Mouse (Mus musculus): ENCODE measurements around the gene Paqr6. TPM values are rescaled to one million over a fixed set of nuclear protein-coding genes. Genes with fewer than 3 reads are reported as not detected.

Gene Paqr6
- total and polyA plus RNA-seq, 2 experiments: 0.56 TPM; not detected in 1

DNA sequence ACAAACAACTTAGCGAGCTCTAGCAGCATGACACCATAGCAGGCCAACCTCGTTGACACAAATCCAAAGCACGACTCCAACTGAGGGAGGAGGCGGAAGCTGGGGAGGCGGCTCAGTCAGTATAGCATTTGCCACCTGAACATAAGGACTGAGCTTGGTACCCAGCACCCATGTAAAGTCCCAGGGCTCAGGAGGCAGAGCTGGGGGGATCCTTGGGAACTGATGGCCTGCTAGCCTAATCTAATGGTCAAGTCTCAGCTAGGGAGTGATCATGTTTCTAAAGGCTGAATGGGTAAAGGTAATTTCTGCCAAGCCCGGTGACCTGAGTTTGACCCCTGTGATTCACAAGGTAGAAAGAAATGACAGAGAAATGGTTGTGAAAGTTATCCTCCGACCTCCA lies 43.1 kb downstream of the Paqr6 start:
- 45% methylated on average over 7 of the region's 7 CpGs for WGBS
- peaks cover 4% of the 10 kb centered on the region; the same call in 1 of the 2 replicates for H3K79me2 ChIP-seq (ENCODE audit: control insufficient read depth, insufficient read depth, low read length)
- H3K9ac ChIP-seq (ENCODE audit: low read depth, low read length): no peak overlapping the region
- DNase-seq (ENCODE audit: extremely low read depth, low read depth, low spot score): peak; percentile 46
- no peak overlapping the region for H3K27ac ChIP-seq (replicated peaks; ENCODE audit: insufficient read depth, low read depth, low read length)
- peaks cover 24% of the 10 kb centered on the region for H3K4me1 ChIP-seq (ENCODE audit: control insufficient read depth, insufficient read depth, low read length)
- H3K36me3 ChIP-seq (ENCODE audit: control insufficient read depth, insufficient read depth, low read length): peaks cover 2% of the 10 kb centered on the region; the same call in 1 of the 2 replicates
- TF ChIP-seq CTCF (IDR thresholded peaks at IDR 0.05; ENCODE audit: low read depth, low read length) (no peak), POLR2A (IDR thresholded peaks at IDR 0.05; ENCODE audit: extremely low read depth, insufficient read depth, low read length) (no peak)
- H3K4me3 ChIP-seq (ENCODE audit: insufficient read depth, low read depth, low read length): no peak overlapping the region
- no peaks in the 10 kb centered on the region for H3K27me3 ChIP-seq (ENCODE audit: control insufficient read depth, insufficient read depth, low read length)

- Histone ChIP-seq H3K36me3 (ENCODE audit: control insufficient read depth, insufficient read depth, low read length) (no peaks in the 10 kb centered on the region; the same call in 1 of the 2 replicates), H3K27ac (replicated peaks; ENCODE audit: insufficient read depth, low read depth, low read length) (peak overlapping the region; percentile 97), H3K27me3 (ENCODE audit: control insufficient read depth, insufficient read depth, low read length) (no peaks in the 10 kb centered on the region), H3K4me1 (ENCODE audit: control insufficient read depth, insufficient read depth, low read length) (peaks cover 28% of the 10 kb centered on the region), H3K4me3 (ENCODE audit: insufficient read depth, low read depth, low read length) (no peak overlapping the region), H3K79me2 (ENCODE audit: control insufficient read depth, insufficient read depth, low read length) (peaks cover 4% of the 10 kb centered on the region; the same call in 1 of the 2 replicates), H3K9ac (ENCODE audit: low read depth, low read length) (peak overlapping the region; percentile 97)
- TF ChIP-seq POLR2A (IDR thresholded peaks at IDR 0.05; ENCODE audit: extremely low read depth, insufficient read depth, low read length) (0 out of 2 replicates have a peak, but pooled peaks have one; percentile 14), CTCF (IDR thresholded peaks at IDR 0.05; ENCODE audit: low read depth, low read length) (no peak)
- peak; percentile 87 for DNase-seq (ENCODE audit: extremely low read depth, low read depth, low spot score)
- 14% methylated on average over 5 of the region's 5 CpGs for WGBS
These were observed 44.6 kb downstream of the Paqr6 start for GRCm38 (mm10) chr3:88408953-88409352.

DNA sequence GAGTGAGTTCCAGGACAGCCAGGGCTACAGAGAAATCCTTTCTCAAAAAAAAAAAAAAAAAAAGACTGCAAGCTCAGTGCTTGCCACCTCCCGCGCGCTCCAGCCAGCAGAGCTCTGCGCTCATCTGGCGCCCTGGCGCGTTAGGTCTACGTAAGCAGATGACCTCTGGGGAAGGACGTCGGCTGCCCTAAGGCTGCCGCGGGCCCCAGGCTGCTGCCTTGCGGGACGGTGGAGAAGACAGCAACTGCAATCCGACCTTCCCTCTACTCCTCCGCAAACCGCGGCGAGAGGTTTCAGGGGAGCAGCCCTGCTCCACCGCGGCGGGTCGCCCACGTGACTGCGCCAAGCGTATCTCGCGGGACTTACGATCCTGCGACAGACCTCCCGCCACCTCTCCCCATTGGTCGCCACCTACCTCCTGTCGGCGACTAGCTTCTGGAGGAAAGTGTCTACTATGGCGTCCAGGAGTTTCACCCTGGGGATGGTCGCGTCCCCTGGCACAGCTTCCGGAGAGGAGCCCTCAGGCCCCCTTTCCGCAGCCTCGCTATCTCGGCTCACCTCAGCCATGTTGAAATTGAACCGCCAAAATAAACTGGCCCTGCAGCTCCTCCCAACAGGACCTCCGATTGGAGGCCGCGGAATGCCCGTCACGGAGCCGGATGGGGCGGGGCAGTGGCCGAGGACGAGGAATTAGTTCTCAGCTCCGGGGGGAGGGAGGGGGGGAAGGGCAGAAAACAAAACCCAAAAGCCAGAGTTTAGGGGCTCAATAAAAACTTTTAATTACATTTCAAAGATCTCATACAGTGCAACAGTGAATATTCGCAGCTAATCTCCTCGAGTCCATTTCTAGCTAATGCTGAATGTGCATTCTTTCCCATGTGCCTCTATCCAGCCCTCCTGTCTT lies 45.6 kb downstream of the Paqr6 start, which contains the start of gene Pmf1:
Pmf1 (minus strand) TSS at position 591 of the 904 bp plus-strand sequence.
- H3K4me1 ChIP-seq (ENCODE audit: control insufficient read depth, insufficient read depth, low read length): peaks cover 33% of the 10 kb centered on the region
- peak within 1 kb of the TSS; percentile 97 for H3K27ac ChIP-seq (replicated peaks; ENCODE audit: insufficient read depth, low read depth, low read length)
- peak within 1 kb of the TSS; percentile 86 for H3K4me3 ChIP-seq (ENCODE audit: insufficient read depth, low read depth, low read length)
- peaks cover 2% of the 10 kb centered on the region; the same call in 1 of the 2 replicates for H3K79me2 ChIP-seq (ENCODE audit: control insufficient read depth, insufficient read depth, low read length)
- peak; percentile 82 for DNase-seq (ENCODE audit: extremely low read depth, low read depth, low spot score)
- H3K27me3 ChIP-seq (ENCODE audit: control insufficient read depth, insufficient read depth, low read length): no peaks in the 10 kb centered on the region
- under 1% methylated on average over 54 of the region's 54 CpGs for WGBS
- TF ChIP-seq POLR2A (IDR thresholded peaks at IDR 0.05; ENCODE audit: extremely low read depth, insufficient read depth, low read length): peak; percentile 90
- TF ChIP-seq CTCF (IDR thresholded peaks at IDR 0.05; ENCODE audit: low read depth, low read length): no peak
- H3K36me3 ChIP-seq (ENCODE audit: control insufficient read depth, insufficient read depth, low read length): no peaks in the 10 kb centered on the region; the same call in 1 of the 2 replicates
- H3K9ac ChIP-seq (ENCODE audit: low read depth, low read length): peak within 1 kb of the TSS; percentile 97

DNA sequence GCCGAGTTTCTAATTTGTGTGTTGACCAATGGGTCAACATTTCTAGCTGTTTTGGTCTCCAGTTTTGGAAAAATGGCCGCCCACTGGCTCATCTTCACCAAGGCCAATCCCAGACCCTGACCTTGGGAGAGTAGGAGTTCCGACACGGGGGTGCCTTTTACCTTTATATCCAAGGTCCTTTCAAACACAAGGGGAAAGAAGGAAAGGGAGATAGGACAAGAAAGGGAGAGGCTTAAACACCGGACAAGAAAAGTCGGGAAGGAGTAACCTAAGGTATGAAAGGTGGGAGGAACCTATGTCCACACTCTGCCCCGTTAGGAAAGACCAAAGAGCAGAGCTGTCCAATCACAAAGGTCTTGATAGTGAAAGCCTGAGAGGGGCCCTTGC lies 46.3 kb downstream of the Paqr6 start:
- Histone ChIP-seq H3K4me1 (ENCODE audit: control insufficient read depth, insufficient read depth, low read length) (peaks cover 38% of the 10 kb centered on the region), H3K27me3 (ENCODE audit: control insufficient read depth, insufficient read depth, low read length) (no peaks in the 10 kb centered on the region), H3K79me2 (ENCODE audit: control insufficient read depth, insufficient read depth, low read length) (peaks cover 4% of the 10 kb centered on the region; the same call in 1 of the 2 replicates), H3K27ac (replicated peaks; ENCODE audit: insufficient read depth, low read depth, low read length) (peak overlapping the region; percentile 88), H3K36me3 (ENCODE audit: control insufficient read depth, insufficient read depth, low read length) (no peaks in the 10 kb centered on the region; the same call in 1 of the 2 replicates), H3K4me3 (ENCODE audit: insufficient read depth, low read depth, low read length) (no peak overlapping the region), H3K9ac (ENCODE audit: low read depth, low read length) (peak overlapping the region; percentile 47)
- 16% methylated on average over 7 of the region's 7 CpGs for WGBS
- no peak for TF ChIP-seq POLR2A (IDR thresholded peaks at IDR 0.05; ENCODE audit: extremely low read depth, insufficient read depth, low read length)
- TF ChIP-seq CTCF (IDR thresholded peaks at IDR 0.05; ENCODE audit: low read depth, low read length): no peak
- peak; percentile 47 for DNase-seq (ENCODE audit: extremely low read depth, low read depth, low spot score)

- Histone ChIP-seq H3K4me3 (ENCODE audit: insufficient read depth, low read depth, low read length) (no peak overlapping the region), H3K79me2 (ENCODE audit: control insufficient read depth, insufficient read depth, low read length) (peaks cover 4% of the 10 kb centered on the region; the same call in 1 of the 2 replicates), H3K36me3 (ENCODE audit: control insufficient read depth, insufficient read depth, low read length) (no peaks in the 10 kb centered on the region; the same call in 1 of the 2 replicates), H3K27me3 (ENCODE audit: control insufficient read depth, insufficient read depth, low read length) (no peaks in the 10 kb centered on the region), H3K9ac (ENCODE audit: low read depth, low read length) (no peak overlapping the region), H3K4me1 (ENCODE audit: control insufficient read depth, insufficient read depth, low read length) (peaks cover 46% of the 10 kb centered on the region), H3K27ac (replicated peaks; ENCODE audit: insufficient read depth, low read depth, low read length) (peak overlapping the region; percentile 88)
- peak; percentile 98 for DNase-seq (ENCODE audit: extremely low read depth, low read depth, low spot score)
- TF ChIP-seq POLR2A (IDR thresholded peaks at IDR 0.05; ENCODE audit: extremely low read depth, insufficient read depth, low read length): no peak
- TF ChIP-seq CTCF (IDR thresholded peaks at IDR 0.05; ENCODE audit: low read depth, low read length): no peak
- 17% methylated on average over 4 of the region's 4 CpGs for WGBS
These were observed 47.3 kb downstream of the Paqr6 start for GRCm38 (mm10) chr3:88411681-88412080.
